Mouse (Mus musculus): ENCODE measurements around the gene Lingo2. TPM values are rescaled to one million over a fixed set of nuclear protein-coding genes. Genes with fewer than 3 reads are reported as not detected.

Lingo2 gene
- polyA plus RNA-seq, 2 experiments from 2014 or later = 0.22 TPM; not detected in 1

- no peak for ATAC-seq
Observed at GRCm38 (mm10) chr4:36540664-36541360, 410.7 kb downstream of the Lingo2 start.

- no peak for ATAC-seq
Observed at GRCm38 (mm10) chr4:36533895-36534294, 417.7 kb downstream of the Lingo2 start.

- no peak for ATAC-seq
Observed at GRCm38 (mm10) chr4:36490255-36490654, 461.3 kb downstream of the Lingo2 start.

- no peak for ATAC-seq
Observed at GRCm38 (mm10) chr4:36435211-36435610, 516.3 kb downstream of the Lingo2 start.

GRCm38 (mm10) chr4:36426192-36426591 is 525.4 kb downstream of the Lingo2 start:
- ATAC-seq = no peak

GRCm38 (mm10) chr4:36407350-36407749 is 544.2 kb downstream of the Lingo2 start:
- no peak for ATAC-seq

- no peak for ATAC-seq
Observed at GRCm38 (mm10) chr4:36368925-36369324, 582.6 kb downstream of the Lingo2 start.

- no peak for ATAC-seq
Observed at GRCm38 (mm10) chr4:36354401-36354800, 597.1 kb downstream of the Lingo2 start.

GRCm38 (mm10) chr4:36331741-36332140 is 619.8 kb downstream of the Lingo2 start:
- no peak for ATAC-seq

- ATAC-seq = no peak
Observed at GRCm38 (mm10) chr4:36325603-36326002, 625.9 kb downstream of the Lingo2 start.

GRCm38 (mm10) chr4:36313067-36313466 is 638.5 kb downstream of the Lingo2 start:
- no peak for ATAC-seq

- no peak for ATAC-seq
Observed at GRCm38 (mm10) chr4:36311431-36311830, 640.1 kb downstream of the Lingo2 start.

GRCm38 (mm10) chr4:36305228-36305627 is 646.3 kb downstream of the Lingo2 start:
- no peak for ATAC-seq

GRCm38 (mm10) chr4:36289701-36290053 is 661.9 kb downstream of the Lingo2 start:
- ATAC-seq = no peak

GRCm38 (mm10) chr4:36288813-36289700 is 662.5 kb downstream of the Lingo2 start:
- no peak for ATAC-seq

- ATAC-seq = no peak
Observed at GRCm38 (mm10) chr4:36262436-36263169, 688.9 kb downstream of the Lingo2 start.

- no peak for ATAC-seq
Observed at GRCm38 (mm10) chr4:36186231-36186922, 765.2 kb downstream of the Lingo2 start.

- ATAC-seq = no peak
Observed at GRCm38 (mm10) chr4:36183643-36184042, 767.9 kb downstream of the Lingo2 start.

- no peak for ATAC-seq
Observed at GRCm38 (mm10) chr4:36170099-36170498, 781.4 kb downstream of the Lingo2 start.

GRCm38 (mm10) chr4:36131341-36131740 is 820.2 kb downstream of the Lingo2 start:
- no peak for ATAC-seq

- no peak for ATAC-seq
Observed at GRCm38 (mm10) chr4:36095482-36095881, 856.1 kb downstream of the Lingo2 start.

- no peak for ATAC-seq
Observed at GRCm38 (mm10) chr4:36081095-36081852, 870.3 kb downstream of the Lingo2 start.

Data from CD4-positive, CD25-positive, alpha-beta regulatory T cell, adult 4 months (primary cell).